Mouse (Mus musculus): Measurements from ENCODE around the gene Clmn. TPM values are rescaled to one million over a fixed set of nuclear protein-coding genes. Genes with fewer than 3 reads are reported as not detected.

The Clmn gene
- total RNA-seq, 2 experiments from 2014 or later, result 1.8 to 3.2 TPM

GRCm38 (mm10) chr12:104822151-104822550 lies 42.7 kb downstream of the Clmn start:
- no peak for DNase-seq
- intact Hi-C loops (cut with DNase I), result loop anchor here (5.0 kb wide), 1 partner anchor 55 kb away; no protein-coding TSS in a partner anchor

DNA sequence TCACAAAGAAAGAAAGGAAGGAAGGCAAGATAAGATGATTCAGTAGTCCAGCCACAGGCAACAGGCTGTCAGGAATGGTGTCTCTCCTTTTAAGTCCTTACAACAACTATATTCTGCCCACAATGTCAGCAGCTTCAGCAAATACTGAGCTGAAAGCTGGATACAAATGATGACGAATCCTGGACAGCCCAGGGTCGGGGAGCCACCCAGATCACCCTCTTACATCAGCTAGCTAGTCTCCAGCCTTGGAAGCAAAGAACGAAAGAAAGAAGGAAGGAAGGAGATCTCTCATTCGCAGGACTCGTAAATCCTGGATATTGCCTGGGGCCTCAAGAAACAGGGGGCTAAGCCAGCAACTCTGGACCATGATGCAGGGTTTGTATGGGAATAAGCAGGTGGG lies 44.8 kb downstream of the Clmn start:
- DNase-seq, result no peak
- intact Hi-C loops (cut with DNase I), result loop anchor here (5.0 kb wide), 1 partner anchor 53 kb away; no protein-coding TSS in a partner anchor

GRCm38 (mm10) chr12:104819050-104819449 lies 45.8 kb downstream of the Clmn start:
- DNase-seq, result no peak
- intact Hi-C loops (cut with DNase I), result no loop called here

GRCm38 (mm10) chr12:104818057-104818456 lies 46.8 kb downstream of the Clmn start:
- DNase-seq, result no peak
- intact Hi-C loops (cut with DNase I), result no loop called here

- intact Hi-C loops (cut with DNase I), result no loop called here
- peak; percentile 20 to 21 for DNase-seq
These were observed 47.6 kb downstream of the Clmn start for GRCm38 (mm10) chr12:104817172-104817866.

GRCm38 (mm10) chr12:104814291-104814690 lies 50.6 kb downstream of the Clmn start:
- intact Hi-C loops (cut with DNase I), result no loop called here
- DNase-seq, result no peak

GRCm38 (mm10) chr12:104813762-104814161 lies 51.1 kb downstream of the Clmn start:
- DNase-seq, result no peak
- intact Hi-C loops (cut with DNase I), result no loop called here

DNA sequence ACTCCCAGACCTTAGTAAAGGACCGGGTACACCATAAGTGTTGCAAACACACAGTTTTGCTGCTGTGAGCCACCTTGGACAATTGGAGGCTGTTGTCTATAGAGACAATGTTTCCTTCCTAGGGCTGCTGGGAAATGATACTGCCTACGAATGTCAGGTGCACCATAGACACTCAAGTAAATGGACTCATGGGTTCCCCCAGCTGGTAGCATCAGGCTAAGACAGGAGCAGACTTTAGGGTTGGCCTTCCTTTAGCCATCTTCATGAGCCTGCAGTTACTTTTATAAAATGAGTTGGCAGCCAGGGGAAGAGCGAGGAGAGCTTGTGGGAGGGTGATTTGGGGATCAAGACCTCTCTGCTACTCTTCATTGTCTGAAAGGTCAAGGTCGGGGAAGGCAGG lies 52.2 kb downstream of the Clmn start:
- intact Hi-C loops (cut with DNase I), result no loop called here
- no peak for DNase-seq

DNA sequence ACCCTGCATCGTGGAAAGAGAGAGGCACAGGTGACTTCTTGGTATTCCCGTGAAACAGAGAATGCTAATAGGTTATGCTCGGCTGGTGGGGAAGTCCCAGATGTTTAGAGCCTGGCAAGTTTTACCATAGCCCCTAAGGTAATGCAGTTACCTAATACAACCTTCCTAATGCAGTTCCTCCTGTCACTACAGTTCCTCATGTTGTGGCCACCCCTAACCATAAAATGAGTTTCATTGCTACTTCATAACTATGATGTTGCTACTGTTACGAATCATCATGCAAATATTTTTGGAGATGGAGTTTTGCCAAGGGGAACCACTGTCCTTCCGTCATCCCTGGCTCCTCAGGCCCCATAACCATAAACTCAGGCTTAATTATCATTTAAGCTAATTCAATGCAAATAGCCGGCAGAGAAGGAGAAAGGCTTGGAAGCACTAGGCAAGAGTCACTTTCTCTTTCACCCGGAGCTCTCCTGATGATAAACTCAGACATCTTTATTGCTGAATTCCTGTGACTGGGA lies 53.9 kb downstream of the Clmn start:
- DNase-seq, result no peak
- intact Hi-C loops (cut with DNase I), result no loop called here

DNA sequence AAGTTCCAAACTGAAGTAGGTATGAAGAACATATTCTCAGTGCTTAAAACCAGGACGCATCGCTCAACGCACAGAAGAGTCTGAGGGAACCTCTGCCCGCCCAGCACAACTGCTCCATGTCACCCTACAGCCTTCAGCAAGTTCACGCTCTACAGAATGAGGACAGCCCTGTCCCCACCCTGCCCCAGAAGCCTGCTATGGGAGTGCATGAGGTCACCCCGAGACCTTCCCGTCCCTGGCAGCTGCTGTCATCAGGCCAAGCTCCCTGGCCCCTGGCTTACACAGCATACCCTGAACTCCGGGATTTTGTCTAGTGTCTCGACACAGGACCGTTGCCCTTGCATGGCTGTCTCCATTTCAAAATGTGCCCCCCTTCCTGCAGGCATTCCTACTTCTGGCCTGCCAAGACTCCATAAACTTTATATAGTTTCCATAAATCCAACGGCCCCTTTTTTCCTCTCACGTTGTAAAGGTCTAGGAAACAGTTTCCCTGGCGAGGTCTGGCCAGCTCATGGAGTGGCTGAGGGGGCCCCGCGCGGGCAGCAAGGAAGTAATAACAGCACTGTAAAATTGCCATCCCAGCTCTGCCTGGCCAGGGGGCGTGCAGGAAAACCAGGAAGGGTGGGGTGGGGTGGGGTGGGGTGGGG lies 56.3 kb downstream of the Clmn start:
- DNase-seq, result no peak
- intact Hi-C loops (cut with DNase I), result no loop called here

- intact Hi-C loops (cut with DNase I), result no loop called here
These were observed 58.0 kb downstream of the Clmn start for GRCm38 (mm10) chr12:104806680-104807375.

GRCm38 (mm10) chr12:104801494-104802260 lies 63.2 kb downstream of the Clmn start:
- no peak for DNase-seq
- intact Hi-C loops (cut with DNase I), result no loop called here

More at GRCm38 (mm10) chr12:104806680-104807375, 58.0 kb downstream of the Clmn start:
- no peak for DNase-seq

- intact Hi-C loops (cut with DNase I), result no loop called here
- no peak for DNase-seq
These were observed 65.5 kb downstream of the Clmn start for GRCm38 (mm10) chr12:104799365-104799764.

GRCm38 (mm10) chr12:104797905-104798304 lies 67.0 kb downstream of the Clmn start:
- intact Hi-C loops (cut with DNase I), result no loop called here
- DNase-seq, result no peak

DNA sequence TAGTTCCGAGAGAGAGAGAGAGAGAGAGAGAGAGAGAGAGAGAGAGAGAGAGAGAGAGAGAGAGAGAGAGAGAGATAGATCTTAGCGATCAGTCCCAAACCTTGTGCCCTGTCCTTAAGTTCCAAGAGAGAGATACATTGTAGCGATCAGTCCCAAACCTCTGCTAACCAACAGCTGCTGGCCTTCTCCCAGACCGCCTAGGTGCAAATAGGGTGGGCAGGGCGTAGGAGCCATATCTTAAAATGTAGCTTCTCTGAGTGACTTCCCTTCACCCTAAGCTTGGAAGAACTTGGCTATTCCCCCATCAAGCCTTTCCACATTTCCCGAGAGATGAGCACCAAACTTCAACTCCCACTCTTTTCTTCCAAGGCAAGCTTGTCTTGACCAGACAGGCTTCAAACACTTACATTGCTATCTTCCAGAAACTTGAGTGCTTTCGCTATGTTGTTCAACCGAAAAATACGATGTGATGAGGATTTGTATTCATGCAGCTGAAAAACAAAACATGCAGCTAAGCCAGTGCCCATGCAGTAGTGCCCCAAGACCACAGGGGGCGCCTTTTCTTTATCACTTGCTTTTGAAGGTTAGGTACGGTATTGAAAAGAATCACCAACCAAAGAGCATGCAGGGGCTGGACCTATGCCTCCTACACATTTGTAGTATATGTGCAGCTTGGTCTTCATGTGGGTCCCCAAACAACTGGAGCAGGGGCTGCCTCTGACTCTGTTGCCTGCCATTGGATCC lies 68.1 kb downstream of the Clmn start:
- intact Hi-C loops (cut with DNase I), result no loop called here
- no peak for DNase-seq

DNA sequence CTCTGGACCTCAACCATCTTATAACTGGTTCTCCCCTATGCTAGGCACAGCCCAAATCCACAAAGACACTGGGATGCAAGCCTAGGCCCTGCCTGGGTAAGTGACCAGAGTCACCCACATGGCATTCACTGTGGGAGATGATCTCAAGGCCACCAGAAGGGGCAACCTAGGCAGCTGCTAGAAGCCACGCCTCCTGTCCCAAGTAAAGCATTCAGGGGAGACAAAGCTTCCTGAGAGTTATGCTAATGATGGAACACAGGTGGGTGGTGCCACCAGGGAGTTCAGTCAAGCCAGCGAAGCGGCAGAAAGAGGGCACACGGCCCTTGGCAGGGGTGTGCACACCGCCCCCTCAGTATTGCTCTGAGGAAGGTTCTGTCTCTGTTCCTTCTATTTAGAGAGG lies 69.9 kb downstream of the Clmn start:
- intact Hi-C loops (cut with DNase I), result no loop called here
- DNase-seq, result no peak

- no peak for DNase-seq
- intact Hi-C loops (cut with DNase I), result no loop called here
These were observed 71.4 kb downstream of the Clmn start for GRCm38 (mm10) chr12:104793486-104793885.

- DNase-seq, result no peak
- intact Hi-C loops (cut with DNase I), result no loop called here
These were observed 87.3 kb downstream of the Clmn start for GRCm38 (mm10) chr12:104777603-104778002.

DNA sequence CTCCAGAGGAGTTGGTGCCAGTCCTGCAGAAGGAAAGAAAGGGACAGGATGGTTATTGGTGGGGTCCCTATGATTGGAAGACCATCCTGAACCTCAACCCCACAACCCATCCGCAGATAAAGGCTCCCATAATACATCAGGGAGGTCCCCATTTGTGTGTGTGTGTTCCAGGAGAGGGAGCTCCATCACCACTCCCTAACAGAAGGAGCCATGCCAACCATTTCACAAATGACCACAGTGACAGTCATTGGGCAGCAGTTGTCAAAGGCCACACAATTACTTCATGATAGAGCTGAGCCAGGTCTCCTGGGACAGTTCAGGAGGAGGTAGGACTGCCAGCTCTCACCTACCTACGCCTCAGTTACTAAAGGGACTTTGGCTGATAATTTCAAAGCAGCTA lies 92.9 kb downstream of the Clmn start:
- intact Hi-C loops (cut with DNase I), result loop anchor here (1.0 kb wide), 1 partner anchor 167 kb away; no protein-coding TSS in a partner anchor
- DNase-seq, result no peak

Measured in heart, postnatal 36 days (tissue).